Mouse (Mus musculus): Measurements from ENCODE around the gene Zap70.

DNA sequence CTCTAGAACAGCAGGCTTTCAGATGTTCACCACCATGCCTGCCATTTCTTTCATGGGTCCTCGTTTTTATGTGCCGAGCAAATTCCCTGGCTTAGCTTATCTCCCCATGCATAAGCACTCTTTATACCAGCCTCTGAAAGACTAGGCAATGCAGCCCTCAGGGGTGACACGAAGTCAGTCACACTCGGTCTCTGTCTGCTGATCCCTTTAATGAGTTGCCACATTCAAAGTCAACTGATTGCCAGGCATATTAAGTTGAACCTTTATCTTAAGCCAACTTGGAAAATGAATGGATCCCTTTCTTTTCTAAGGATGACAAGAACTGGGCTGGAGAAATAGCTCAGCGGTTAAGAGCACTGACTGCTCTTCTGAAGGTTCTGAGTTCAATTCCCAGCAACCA, 22.4 kb upstream of the Zap70 start:
- TF ChIP-seq POLR2A (IDR thresholded peaks at IDR 0.05; ENCODE audit: insufficient read depth, low read depth, low read length), result no peak
- no peak for TF ChIP-seq CTCF (IDR thresholded peaks at IDR 0.05; ENCODE audit: insufficient read depth, low read depth, low read length)
